Mouse (Mus musculus) spleen, postnatal 4 days (tissue): ENCODE data around the gene Bmpr2.

Experiments
- DNase-seq, 2 experiments: peaks; one replicate each; pipeline ENCODE4 v3.0.0; 2022; ENCODE audit warnings: low spot score in 2 of 2

Bmpr2 gene

DNA sequence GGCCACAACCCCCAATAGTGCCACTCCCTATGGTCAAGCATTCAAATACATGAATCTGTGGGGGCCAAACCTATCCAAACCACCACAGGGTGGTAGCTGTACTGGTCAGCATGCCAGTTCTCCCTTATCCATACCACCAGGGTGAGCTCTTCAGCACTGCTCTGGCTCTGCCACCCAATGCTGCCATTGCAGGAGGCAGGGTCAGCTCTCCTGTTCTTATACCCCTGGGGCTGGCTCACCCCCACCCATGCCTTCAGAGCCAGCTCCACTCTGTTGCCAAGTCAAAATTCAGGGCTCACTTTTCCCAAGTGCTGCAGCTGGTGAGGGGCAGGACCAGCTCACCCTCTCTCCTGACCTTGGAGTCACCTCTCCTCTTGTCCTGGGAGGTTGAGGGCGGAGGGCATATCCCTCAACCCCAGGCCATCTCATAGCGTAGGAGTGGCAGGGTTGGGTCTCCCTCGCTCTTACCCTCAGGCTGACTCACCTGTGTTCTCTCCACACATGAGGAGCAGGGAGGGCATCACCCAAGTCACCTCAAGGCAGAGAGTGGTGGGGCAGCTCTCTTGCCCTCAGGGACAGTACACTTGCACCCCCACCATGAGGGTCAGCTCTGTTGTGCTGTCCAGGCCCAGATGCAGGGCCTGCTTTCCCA lies 162.9 kb downstream of the Bmpr2 start:
- DNase-seq: no peak

DNA sequence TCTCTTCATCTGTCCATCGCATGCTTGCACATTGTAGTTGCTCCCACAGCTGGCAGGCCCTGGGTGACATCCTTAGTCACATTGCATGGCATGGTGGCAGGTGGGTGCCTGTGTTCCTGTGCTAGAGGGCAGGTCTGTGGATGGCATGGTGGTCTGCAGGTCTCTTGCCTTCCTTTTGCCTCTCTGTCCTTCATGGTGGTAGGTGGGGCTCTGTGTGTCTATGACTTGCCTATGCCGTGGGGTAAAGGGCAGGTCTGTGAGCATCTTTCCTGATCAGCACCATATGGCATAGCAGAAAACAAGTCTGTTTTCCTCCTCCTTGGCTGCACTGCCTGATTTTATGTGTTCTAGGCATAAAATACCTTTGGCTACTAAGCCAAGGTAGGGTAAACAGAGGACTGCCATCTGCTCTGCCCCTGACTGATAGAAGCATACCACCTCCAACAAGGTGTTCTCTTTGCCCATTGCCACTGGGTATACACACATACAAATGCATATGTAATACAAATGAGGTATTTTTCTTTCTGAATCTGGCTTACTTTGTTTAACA lies 164.0 kb downstream of the Bmpr2 start:
- no peak for DNase-seq
